Comparison of ENCODE assay signal across 21 mouse cellular contexts in the genomic region with DNA sequence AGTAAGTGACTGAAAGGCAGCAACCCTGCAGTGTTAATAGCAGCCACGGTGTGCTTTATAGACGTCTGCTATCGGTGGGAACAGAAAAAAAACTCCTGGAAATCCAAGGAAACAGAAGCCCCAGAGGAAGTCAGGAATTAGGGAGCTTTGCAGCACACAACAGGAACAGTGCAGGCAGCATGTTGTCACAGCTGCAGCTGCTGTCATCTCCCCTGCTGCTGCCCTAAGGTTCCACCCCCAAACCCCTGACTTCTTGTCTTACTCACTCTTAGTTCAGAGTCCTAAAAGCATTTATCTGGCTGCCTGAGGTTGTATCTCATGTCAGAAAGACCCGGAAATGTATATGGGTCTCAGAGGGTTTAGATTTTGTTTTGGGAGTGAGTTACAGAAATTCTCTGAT.
DNase-seq lines count a peak whose midpoint lies in the region; ATAC-seq and TF ChIP-seq lines count a peak whose summit lies in the region.
"Had no signal": no experiment of that assay in that cellular context is flagged by ENCODE, and none has a peak within 500 bp of the region (broad histone marks: within the 10 kb centered on the region; RNA-seq: fewer than 3 reads in every experiment).

No protein-coding gene starts in this region.

- WGBS in hindbrain, embryonic 10.5 days: 16% methylated on average over 4 of the region's 4 CpGs
- 17% methylated on average over 4 of the region's 4 CpGs for WGBS in hindbrain, embryonic 16.5 days
- WGBS in lung, embryonic 14.5 days: 6% methylated on average over 4 of the region's 4 CpGs
- 8% methylated on average over 4 of the region's 4 CpGs for WGBS in limb, embryonic 12.5 days

- no peak overlapping the region for H3K27ac ChIP-seq in hindbrain, embryonic 10.5 days
- H3K27ac ChIP-seq in hindbrain, embryonic 16.5 days (ENCODE audit: low read depth, low read length): no peak overlapping the region
- H3K27ac ChIP-seq in lung, embryonic 14.5 days (ENCODE audit: low read depth): no peak overlapping the region
- H3K27ac ChIP-seq in limb, embryonic 12.5 days: no peak overlapping the region
- H3K27ac ChIP-seq: gastrocnemius, adult 2 months; heart, embryonic 15.5 days; layer of hippocampus, adult 2 months; liver, embryonic 14.5 days had no signal

- H3K27me3 ChIP-seq in hindbrain, embryonic 10.5 days (ENCODE audit: insufficient read depth, poor library complexity, severe bottlenecking): no peaks in the 10 kb centered on the region
- H3K27me3 ChIP-seq in hindbrain, embryonic 16.5 days (replicated peaks; ENCODE audit: control insufficient read depth, insufficient read depth, low read length): no peaks in the 10 kb centered on the region
- no peaks in the 10 kb centered on the region for H3K27me3 ChIP-seq in lung, embryonic 14.5 days (ENCODE audit: insufficient read depth, low read length)
- H3K27me3 ChIP-seq in limb, embryonic 12.5 days: no peaks in the 10 kb centered on the region
- H3K27me3 ChIP-seq: heart, embryonic 15.5 days; megakaryocyte, embryonic 14.5 days had no signal

- no peak for ATAC-seq in hindbrain, embryonic 16.5 days
- peak; percentile 47; the same call in 1 of the 2 replicates for ATAC-seq in lung, embryonic 14.5 days (ENCODE audit: insufficient read depth)
- ATAC-seq in limb, embryonic 12.5 days (ENCODE audit: insufficient number of reproducible peaks, insufficient read depth, low FRiP score, low TSS enrichment, low read depth): 0 out of 2 replicates have a peak, but pooled peaks have one; percentile 63
- ATAC-seq: forebrain, embryonic 16.5 days; intestine, embryonic 16.5 days; lung, postnatal 0 days had no signal

- no peak overlapping the region for H3K4me2 ChIP-seq in hindbrain, embryonic 16.5 days (ENCODE audit: low read length)
- no peak overlapping the region for H3K4me2 ChIP-seq in lung, embryonic 14.5 days
- H3K4me2 ChIP-seq in limb, embryonic 12.5 days: 0 out of 2 replicates have a peak overlapping the region, but pooled peaks have one; percentile 19
- H3K4me2 ChIP-seq: heart, embryonic 15.5 days had no signal

- DNase-seq in hindbrain, embryonic 10.5 days (ENCODE audit: low spot score): peak; percentile 18
- DNase-seq in lung, embryonic 14.5 days: peak; percentile 28
- no peak for DNase-seq in lung, postnatal 36 days
- peak; percentile 57 for DNase-seq in embryo, embryonic 10 days (ENCODE audit: low spot score)
- no peak for DNase-seq in layer of hippocampus, adult 11-12 months (ENCODE audit: low spot score)
- no peak for DNase-seq in thymus, postnatal 0 days (ENCODE audit: low spot score)
- DNase-seq: adrenal gland, adult 8-10 months; cerebellum, adult 2 months; gastrocnemius, adult 2 months; left cerebral cortex, postnatal 4 days; spleen, adult 18-20 months; thymus, adult 18-20 months had no signal

- H3K36me3 ChIP-seq in hindbrain, embryonic 10.5 days: no peaks in the 10 kb centered on the region
- no peaks in the 10 kb centered on the region for H3K36me3 ChIP-seq in hindbrain, embryonic 16.5 days (ENCODE audit: control insufficient read depth, insufficient read depth, low read length)
- H3K36me3 ChIP-seq in lung, embryonic 14.5 days (ENCODE audit: insufficient read depth): no peaks in the 10 kb centered on the region
- H3K36me3 ChIP-seq in limb, embryonic 12.5 days: no peaks in the 10 kb centered on the region
- H3K36me3 ChIP-seq: heart, embryonic 15.5 days had no signal

- H3K9ac ChIP-seq in hindbrain, embryonic 16.5 days (ENCODE audit: low read depth, low read length): no peak overlapping the region
- no peak overlapping the region for H3K9ac ChIP-seq in lung, embryonic 14.5 days
- no peak overlapping the region for H3K9ac ChIP-seq in limb, embryonic 12.5 days (replicated peaks)
- H3K9ac ChIP-seq: heart, embryonic 15.5 days; liver, embryonic 14.5 days had no signal

- H3K9me3 ChIP-seq in hindbrain, embryonic 10.5 days: no peaks in the 10 kb centered on the region
- no peaks in the 10 kb centered on the region for H3K9me3 ChIP-seq in hindbrain, embryonic 16.5 days (ENCODE audit: control insufficient read depth, low read length)
- no peaks in the 10 kb centered on the region for H3K9me3 ChIP-seq in lung, embryonic 14.5 days (ENCODE audit: low read depth, low read length)
- H3K9me3 ChIP-seq in limb, embryonic 12.5 days: no peaks in the 10 kb centered on the region
- H3K9me3 ChIP-seq: heart, embryonic 15.5 days; megakaryocyte, embryonic 14.5 days had no signal

- H3K4me1 ChIP-seq in hindbrain, embryonic 10.5 days (replicated peaks): no peaks in the 10 kb centered on the region
- H3K4me1 ChIP-seq in hindbrain, embryonic 16.5 days (ENCODE audit: control insufficient read depth, insufficient read depth, low read depth, low read length): no peaks in the 10 kb centered on the region
- no peaks in the 10 kb centered on the region; the same call in 1 of the 2 replicates for H3K4me1 ChIP-seq in lung, embryonic 14.5 days (ENCODE audit: insufficient read depth)
- H3K4me1 ChIP-seq in limb, embryonic 12.5 days (replicated peaks): peaks cover 9% of the 10 kb centered on the region
- H3K4me1 ChIP-seq: megakaryocyte, embryonic 14.5 days had no signal

- no peak for TF ChIP-seq CTCF in lung, embryonic 14.5 days (IDR thresholded peaks at IDR 0.05; ENCODE audit: low read depth)

- H3K4me3 ChIP-seq in hindbrain, embryonic 10.5 days: no peak overlapping the region
- no peak overlapping the region for H3K4me3 ChIP-seq in hindbrain, embryonic 16.5 days (ENCODE audit: low read length)
- H3K4me3 ChIP-seq in lung, embryonic 14.5 days (ENCODE audit: low read depth, low read length): no peak overlapping the region
- H3K4me3 ChIP-seq in limb, embryonic 12.5 days (replicated peaks): no peak overlapping the region
- H3K4me3 ChIP-seq: gastrocnemius, adult 2 months; heart, embryonic 15.5 days; layer of hippocampus, adult 2 months; megakaryocyte, embryonic 14.5 days had no signal

Comparison
In these comparisons a context has a peak if more than half of its experiments do, and no peak if none do; other contexts are left out.
1. DNase-seq: peak in hindbrain, embryonic 10.5 days (single experiment), lung, embryonic 14.5 days (single experiment) and embryo, embryonic 10 days (single experiment); none in lung, postnatal 36 days (single experiment), layer of hippocampus, adult 11-12 months (single experiment) and thymus, postnatal 0 days (single experiment).